Mouse (Mus musculus): ENCODE measurements at regions not wholly inside any gene's neighbourhood (a gene's known extent, or its start where the extent isn't known, plus 50 kb on each side); places are given as distances from the start of the nearest gene placed in this dataset.

DNA sequence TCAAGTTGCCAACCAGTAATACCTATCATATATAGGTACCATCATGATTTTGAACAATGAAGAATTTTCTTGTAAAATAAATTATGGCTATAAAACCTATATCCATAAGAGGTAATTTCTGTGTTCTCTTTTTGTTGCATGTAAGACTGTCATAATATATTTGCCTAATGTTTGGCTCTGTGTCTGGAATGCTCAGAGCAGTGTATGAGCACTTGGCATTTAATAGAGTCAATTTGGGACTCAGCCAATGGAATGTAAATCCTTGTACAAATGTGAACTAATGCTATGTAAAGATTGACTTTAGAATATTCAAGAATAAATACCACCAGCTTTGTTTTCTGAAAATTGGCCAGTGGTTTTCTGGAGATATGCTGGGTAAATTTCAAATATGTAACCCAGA, 208.5 kb upstream of the Zic1 start:
- no peak for DNase-seq (ENCODE audit: extremely low spot score, low spot score)

DNA sequence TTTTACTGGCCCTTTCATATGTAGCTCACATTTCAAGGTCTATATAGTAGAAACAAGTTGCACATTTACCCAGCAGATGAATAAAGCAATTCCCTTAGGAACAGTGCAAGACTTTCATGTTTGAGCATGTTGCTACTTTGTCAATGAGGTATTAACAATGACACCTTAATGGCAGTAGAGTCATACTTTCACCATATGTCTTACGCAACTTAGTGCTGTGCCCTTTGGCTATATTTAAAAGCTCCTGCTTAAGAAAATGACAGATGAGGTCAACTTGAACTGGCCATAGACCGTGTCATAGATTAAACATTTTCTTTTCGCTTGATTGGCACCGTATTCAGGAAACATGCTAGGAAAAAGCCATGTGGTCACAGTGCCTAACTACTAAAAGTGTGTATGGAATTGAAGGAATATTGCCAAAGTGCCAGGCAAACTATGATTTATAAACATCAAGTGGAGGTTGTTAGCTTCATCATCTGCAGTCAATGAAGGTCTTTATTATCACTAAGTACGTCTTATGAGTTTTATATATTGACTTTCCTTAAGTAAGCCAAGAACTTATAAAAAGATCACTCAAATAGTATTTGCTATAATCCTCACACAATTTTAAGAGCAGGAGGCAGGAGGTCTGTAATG, 200.5 kb upstream of the Zic1 start:
- no peak for DNase-seq (ENCODE audit: extremely low spot score, low spot score)

- DNase-seq (ENCODE audit: extremely low spot score, low spot score): no peak
These were observed 195.7 kb upstream of the Zic1 start for GRCm38 (mm10) chr9:91561331-91561730.

GRCm38 (mm10) chr9:91559794-91560193, 194.2 kb upstream of the Zic1 start:
- DNase-seq (ENCODE audit: extremely low spot score, low spot score): peak; percentile 18

DNA sequence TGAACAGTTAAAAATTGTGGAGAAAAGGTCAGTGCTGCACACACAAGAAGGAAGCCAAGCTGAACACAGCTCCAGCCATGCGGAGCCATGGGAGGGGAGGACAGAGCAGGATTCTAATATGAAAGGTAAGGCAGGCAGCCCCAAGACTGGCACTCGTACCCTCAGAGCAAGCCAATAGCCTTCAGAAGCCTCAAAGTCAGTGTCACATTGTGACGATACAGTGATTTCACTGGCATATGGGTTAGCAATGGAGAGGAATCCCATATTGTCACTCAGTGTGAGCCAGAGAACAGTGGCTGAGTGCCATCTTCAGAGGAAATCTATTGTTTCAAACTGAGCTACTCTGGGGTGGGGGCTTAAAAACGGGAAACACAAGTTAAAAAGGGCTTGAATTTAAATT, 181.4 kb upstream of the Zic1 start:
- no peak for DNase-seq (ENCODE audit: extremely low spot score, low spot score)

DNA sequence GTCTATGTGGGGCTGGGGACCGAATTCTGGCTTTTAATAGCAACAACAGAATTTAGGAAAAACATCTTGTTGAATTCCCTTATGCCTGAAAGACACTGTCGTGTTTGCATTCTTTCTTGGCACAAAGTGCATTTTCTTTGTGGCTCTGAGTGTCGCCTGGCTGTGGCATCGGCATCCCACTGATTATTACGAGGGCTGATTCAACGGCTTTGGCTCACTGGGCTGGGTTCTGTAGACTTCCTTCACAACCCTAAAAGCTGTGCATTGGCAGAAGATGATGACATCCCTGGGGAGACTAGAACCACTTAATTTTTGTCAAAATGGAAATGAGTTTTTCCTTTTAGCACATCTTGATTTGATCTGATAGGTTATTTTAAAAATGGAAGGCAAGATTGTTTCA, 179.8 kb upstream of the Zic1 start:
- DNase-seq (ENCODE audit: extremely low spot score, low spot score): no peak

DNA sequence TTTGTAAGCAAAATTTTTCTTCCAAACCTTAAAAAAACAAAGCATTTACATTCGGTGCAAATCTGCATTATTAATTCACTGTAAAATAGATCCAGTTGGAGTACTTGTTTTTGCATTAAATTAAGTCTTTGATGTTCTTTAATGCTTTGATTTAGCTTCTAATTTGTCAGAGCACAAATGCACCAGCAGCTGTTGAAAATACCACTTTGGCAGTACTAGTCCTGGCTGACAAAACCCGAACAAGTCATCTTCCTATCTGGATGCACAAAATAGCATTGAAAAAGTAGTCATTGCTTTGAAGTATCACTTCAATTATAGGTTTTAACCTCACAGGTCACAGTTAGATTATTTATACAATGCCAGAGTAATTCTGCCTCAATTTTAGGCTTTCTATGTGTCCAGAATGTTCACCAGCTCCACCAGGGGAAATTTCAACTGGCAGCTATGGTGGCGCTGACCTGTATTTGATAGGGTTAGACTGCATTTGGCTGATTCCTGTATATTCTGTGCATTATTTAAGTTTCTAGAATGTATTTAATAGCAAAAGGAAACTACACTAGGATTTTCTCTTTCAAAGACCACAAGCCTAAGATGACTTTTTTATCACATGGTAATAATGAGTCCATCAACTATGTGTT, 163.3 kb upstream of the Zic1 start:
- DNase-seq (ENCODE audit: extremely low spot score, low spot score): no peak

GRCm38 (mm10) chr9:91528388-91528787, 162.8 kb upstream of the Zic1 start:
- DNase-seq (ENCODE audit: extremely low spot score, low spot score): no peak

- no peak for DNase-seq (ENCODE audit: extremely low spot score, low spot score)
These were observed 154.9 kb upstream of the Zic1 start for GRCm38 (mm10) chr9:91520521-91520920.

DNA sequence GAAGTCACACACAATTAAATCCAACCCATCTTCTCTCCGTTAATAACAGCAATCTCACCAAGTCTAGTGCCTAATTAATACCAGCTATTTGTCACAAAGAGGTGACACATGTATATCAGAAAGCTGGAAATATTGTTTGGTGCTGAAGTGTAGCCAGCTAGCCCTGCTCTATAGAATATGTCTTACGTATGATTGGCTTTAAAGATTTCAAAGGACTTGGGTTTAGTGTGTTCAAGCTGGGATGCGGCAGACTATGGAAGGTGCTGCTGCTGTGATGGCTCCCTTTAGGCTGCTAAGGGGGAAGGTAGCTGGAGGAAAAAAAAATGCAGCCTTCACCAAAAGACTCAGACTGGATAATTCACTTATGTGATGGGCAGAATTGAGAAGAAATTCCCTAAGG, 144.1 kb upstream of the Zic1 start:
- no peak for DNase-seq (ENCODE audit: extremely low spot score, low spot score)

DNA sequence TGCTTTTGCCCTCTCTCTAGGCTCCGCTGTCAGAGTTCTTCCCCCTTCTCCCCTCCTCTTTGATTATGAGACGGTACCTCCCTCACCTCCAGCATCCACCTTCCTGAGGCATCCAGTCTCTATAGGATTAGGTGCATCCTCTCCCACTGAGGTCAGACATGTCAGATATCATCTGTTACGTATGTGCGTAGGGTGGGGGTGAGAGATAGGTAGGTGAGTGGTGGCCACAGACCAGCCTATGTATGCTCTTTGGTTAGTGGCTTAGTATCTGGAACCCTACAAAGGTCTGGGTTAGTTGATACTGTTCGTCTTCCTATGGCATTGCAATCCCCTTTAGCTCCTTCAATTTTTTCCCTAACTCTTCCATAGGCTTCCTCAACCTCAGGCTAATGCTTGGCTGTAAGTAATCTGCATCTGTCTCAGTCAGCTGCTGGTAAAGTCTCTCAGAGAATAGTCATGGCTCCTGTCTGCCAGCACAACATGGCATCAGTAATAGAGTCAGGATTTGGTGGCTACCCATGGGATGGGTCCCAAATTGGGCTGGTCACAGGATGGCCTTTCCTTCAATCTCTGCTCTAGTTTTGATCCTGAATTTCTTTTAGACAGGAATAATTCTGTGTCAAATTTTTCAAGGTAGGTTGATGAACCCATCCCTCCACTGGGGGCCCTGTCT, 138.2 kb upstream of the Zic1 start:
- DNase-seq (ENCODE audit: extremely low spot score, low spot score): no peak

GRCm38 (mm10) chr9:91476596-91476995, 111.0 kb upstream of the Zic1 start:
- DNase-seq (ENCODE audit: extremely low spot score, low spot score): no peak

DNA sequence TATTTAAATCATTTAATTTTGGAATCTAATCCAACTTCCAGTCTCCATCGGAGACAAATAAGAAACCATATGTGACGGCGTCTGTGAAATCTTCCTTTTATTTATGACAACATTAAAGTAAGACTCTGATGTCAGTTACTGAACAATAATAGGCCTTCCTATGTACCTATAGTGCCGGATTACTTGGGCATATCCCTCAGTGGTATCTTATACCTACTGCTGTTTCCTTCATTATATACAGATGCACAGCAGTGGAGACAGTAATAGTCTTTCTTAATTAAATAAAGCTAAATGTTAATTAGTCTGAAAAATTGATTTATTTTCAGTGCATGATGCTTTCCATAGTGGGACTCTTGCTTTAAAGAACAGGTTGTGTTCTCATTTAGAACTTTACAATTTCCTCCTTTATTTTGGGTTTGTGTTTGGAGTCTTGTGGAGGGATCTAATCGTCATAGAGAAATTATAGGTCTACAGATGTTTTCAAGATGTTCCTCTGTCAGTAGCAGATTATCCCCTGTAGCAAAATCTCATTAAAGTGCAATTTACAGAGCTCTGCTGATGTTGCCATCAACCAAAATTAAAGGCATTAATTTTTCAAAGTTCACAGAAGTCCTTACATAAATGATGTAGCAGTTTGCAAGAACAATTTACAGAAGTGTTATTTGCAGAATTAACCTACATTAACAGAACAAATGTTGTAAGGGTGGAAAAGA, 97.3 kb upstream of the Zic1 start:
- DNase-seq (ENCODE audit: extremely low spot score, low spot score): no peak

DNA sequence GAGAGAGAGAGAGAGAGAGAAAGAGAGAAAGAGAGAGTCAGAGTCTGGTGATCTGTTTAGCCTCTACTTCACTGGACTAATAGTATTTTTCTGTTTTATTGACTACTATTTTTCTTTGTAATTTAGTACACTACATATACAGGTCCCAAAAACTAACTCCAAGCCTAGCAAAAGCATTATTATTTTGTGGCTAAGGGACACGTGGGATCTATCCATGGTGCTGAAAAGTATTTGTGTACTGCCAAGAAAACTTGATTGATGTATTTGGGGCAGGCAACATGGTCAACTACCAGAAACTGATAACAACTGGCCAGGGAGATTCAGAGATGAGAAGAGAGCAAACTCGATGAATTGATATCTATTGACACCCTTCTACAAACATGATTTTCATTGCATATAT, 94.3 kb upstream of the Zic1 start:
- no peak for DNase-seq (ENCODE audit: extremely low spot score, low spot score)

DNA sequence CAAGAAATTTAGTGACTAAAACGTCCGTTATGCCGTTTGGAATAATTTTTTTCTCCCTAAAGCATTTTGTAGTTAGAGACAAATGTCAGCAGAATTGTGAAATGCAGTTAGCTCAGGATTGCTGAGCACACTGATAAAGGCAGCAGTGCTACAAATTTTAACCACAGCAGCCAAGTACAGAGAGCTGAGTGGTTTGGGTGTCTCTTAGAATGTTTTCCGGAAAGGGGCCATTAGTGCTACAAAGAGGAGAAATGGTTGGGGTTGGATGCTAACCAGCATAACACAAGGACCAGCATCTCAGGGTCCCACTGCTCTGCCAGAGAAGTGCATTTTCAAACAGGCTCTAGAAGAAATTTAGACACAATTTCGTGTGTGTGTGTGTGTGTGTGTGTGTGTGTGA, 91.2 kb upstream of the Zic1 start:
- no peak for DNase-seq (ENCODE audit: extremely low spot score, low spot score)

DNA sequence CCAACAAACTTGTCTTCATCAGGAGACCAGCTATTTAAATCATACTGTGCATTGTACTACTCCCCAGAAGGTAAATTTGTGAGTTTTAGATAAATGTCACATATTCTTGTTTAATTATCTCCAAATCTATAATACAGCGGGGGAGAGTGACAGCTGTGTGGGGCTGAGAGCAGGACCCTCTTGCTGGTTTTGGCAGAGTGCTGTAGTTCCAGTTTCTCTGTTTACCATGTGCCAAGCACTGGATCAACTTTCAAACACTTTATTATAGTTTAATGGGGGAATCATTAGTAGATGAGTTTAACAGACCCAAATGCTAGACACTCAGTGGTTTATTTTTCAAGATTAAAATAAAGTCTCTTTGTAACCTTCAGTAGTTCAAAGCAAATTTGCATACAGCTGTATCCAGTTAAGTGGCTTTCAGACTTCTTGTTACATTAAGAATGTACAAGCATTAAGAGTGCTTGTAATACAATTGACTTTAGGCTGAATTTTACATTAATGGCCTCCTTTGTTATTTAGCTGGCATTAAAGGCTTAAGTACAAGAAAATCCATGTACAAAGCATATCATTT, 90.7 kb upstream of the Zic1 start:
- no peak for DNase-seq (ENCODE audit: extremely low spot score, low spot score)

DNA sequence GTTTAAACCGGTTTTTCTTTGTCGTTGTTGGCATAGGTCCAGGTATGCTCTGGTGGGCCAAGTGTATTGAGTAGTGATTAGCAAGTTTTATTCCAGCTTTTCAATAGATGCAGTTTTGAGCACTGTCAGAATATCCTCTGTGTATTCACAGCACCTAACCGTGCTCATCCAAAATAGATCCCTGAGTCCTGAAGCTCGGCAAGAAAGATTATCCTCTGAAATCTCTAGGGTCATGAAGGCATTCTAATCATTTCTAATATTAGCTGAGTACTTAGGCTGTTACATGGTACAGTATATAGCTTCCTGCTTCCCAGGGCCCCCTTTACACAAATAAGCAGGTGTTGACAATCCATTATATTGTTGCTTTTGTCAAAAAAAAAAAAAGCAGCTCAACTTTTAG, 73.5 kb upstream of the Zic1 start:
- DNase-seq (ENCODE audit: extremely low spot score, low spot score): no peak

Data from neural tube, embryonic 10.5 days (tissue).